ENCODE assay signal across 8 mouse cellular contexts in the genomic region with DNA sequence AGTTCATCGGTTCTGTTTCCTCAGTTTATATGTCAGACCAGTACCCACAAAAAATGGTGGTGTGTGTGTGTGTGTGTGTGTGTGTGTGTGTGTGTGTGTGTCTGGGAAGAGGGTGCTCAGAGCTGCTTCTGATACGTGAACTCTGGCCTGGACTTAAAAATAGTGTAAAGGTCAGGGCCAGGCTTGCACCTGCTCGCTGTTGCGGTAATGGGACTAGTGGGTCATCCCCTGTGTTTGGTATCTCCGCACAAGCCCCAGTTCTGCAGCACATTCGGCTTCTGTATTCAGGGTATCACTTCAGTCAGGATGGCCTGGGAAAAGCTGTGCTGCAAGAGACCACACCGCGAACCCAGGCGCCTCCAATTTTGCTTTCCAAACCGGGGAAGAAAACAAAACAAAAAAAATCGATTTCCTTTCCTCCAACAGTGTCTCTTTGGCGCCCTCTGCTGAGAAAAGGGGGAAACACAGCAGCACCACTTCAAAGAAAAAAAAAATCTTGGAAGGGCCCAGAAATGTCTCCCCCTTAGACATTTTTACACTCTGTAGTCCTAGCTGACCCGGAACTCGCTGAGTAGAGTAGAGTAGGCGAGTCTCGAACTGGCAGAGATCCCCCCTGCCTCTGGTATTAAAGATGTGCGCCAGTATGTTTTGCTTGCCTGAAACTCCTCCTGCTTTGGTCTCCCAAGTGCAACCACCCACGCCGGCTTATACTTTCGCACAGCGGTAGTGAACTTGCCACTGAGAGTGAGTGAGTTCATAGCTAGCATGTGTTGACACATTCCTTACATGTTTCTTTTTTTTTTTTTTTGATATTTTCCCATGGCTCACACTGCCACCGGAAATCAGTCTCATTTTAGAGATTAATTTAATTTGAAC. TPM values are rescaled to one million over a fixed set of nuclear protein-coding genes. Genes with fewer than 3 reads are reported as not detected.
DNase-seq lines count a peak whose midpoint lies in the region; ATAC-seq and TF ChIP-seq lines count a peak whose summit lies in the region.

No protein-coding gene starts in this region.

- TF ChIP-seq POLR2A in brain, embryonic 14.5 days (IDR thresholded peaks at IDR 0.05; ENCODE audit: borderline replicate concordance, extremely low read depth, insufficient read depth, insufficient read length, poor library complexity, severe bottlenecking) = no peak

- H3K9ac ChIP-seq in heart, embryonic 13.5 days = peak overlapping the region; percentile 82
- peak overlapping the region; percentile 100 for H3K9ac ChIP-seq in liver, embryonic 13.5 days
- H3K9ac ChIP-seq in stomach, embryonic 16.5 days (ENCODE audit: low read length) = peak overlapping the region; percentile 65

- DNase-seq in CD4-positive helper T cell, adult 2 months (ENCODE audit: low read depth, low spot score) = peak; percentile 88
- DNase-seq in brain, embryonic 14.5 days (ENCODE audit: low read depth) = peak; percentile 93
- peak; percentile 85 for DNase-seq in fat pad, adult 2 months (ENCODE audit: extremely low read depth, low read depth, low spot score)
- peak; percentile 90 for DNase-seq in kidney, postnatal 14 days
- peak; percentile 79 for DNase-seq in liver, embryonic 13.5 days
- peak; percentile 90 for DNase-seq in neural tube, embryonic 10.5 days (ENCODE audit: extremely low spot score, low spot score)

- H3K4me1 ChIP-seq in heart, embryonic 13.5 days = peaks cover 37% of the 10 kb centered on the region
- peaks cover 47% of the 10 kb centered on the region for H3K4me1 ChIP-seq in liver, embryonic 13.5 days (replicated peaks)
- H3K4me1 ChIP-seq in stomach, embryonic 16.5 days (ENCODE audit: control insufficient read depth, insufficient read depth, low read length) = peaks cover 10% of the 10 kb centered on the region

- H3K36me3 ChIP-seq in heart, embryonic 13.5 days = no peaks in the 10 kb centered on the region
- no peaks in the 10 kb centered on the region for H3K36me3 ChIP-seq in liver, embryonic 13.5 days
- H3K36me3 ChIP-seq in stomach, embryonic 16.5 days (ENCODE audit: control insufficient read depth, insufficient read depth, low read length) = no peaks in the 10 kb centered on the region

- WGBS in heart, embryonic 13.5 days = 16% methylated on average over 22 of the region's 22 CpGs
- WGBS in liver, embryonic 13.5 days (ENCODE audit: insufficient replicate concordance) = 20% methylated on average over 22 of the region's 22 CpGs
- 13% methylated on average over 22 of the region's 22 CpGs for WGBS in stomach, embryonic 16.5 days

- H3K27ac ChIP-seq in heart, embryonic 13.5 days (replicated peaks) = peak overlapping the region; percentile 91
- H3K27ac ChIP-seq in liver, embryonic 13.5 days = peak overlapping the region; percentile 98
- peak overlapping the region; percentile 71 for H3K27ac ChIP-seq in stomach, embryonic 16.5 days (ENCODE audit: low read length)

- no peaks in the 10 kb centered on the region for H3K27me3 ChIP-seq in heart, embryonic 13.5 days (replicated peaks)
- no peaks in the 10 kb centered on the region for H3K27me3 ChIP-seq in liver, embryonic 13.5 days
- H3K27me3 ChIP-seq in stomach, embryonic 16.5 days (ENCODE audit: control insufficient read depth, insufficient read depth, low read length) = no peaks in the 10 kb centered on the region

- ATAC-seq in heart, embryonic 13.5 days (ENCODE audit: extremely low read depth, insufficient number of reproducible peaks, low FRiP score, low TSS enrichment) = 0 out of 2 replicates have a peak, but pooled peaks have one; percentile 15
- ATAC-seq in liver, embryonic 13.5 days (ENCODE audit: low read depth) = no peak
- ATAC-seq in stomach, embryonic 16.5 days (ENCODE audit: insufficient read depth, low FRiP score) = peak; percentile 38; the same call in 1 of the 2 replicates

- H3K9me3 ChIP-seq in heart, embryonic 13.5 days = no peaks in the 10 kb centered on the region
- no peaks in the 10 kb centered on the region for H3K9me3 ChIP-seq in liver, embryonic 13.5 days (replicated peaks)
- no peaks in the 10 kb centered on the region for H3K9me3 ChIP-seq in stomach, embryonic 16.5 days (replicated peaks; ENCODE audit: control insufficient read depth, low read length)

- TF ChIP-seq CTCF in brain, embryonic 14.5 days (IDR thresholded peaks at IDR 0.05; ENCODE audit: borderline replicate concordance, extremely low read depth, insufficient read depth, insufficient read length) = peak; percentile 76; the same call in 1 of the 2 replicates

- peak overlapping the region; percentile 95 for H3K4me3 ChIP-seq in heart, embryonic 13.5 days
- H3K4me3 ChIP-seq in liver, embryonic 13.5 days (replicated peaks) = peak overlapping the region; percentile 99
- peak overlapping the region; percentile 48 for H3K4me3 ChIP-seq in stomach, embryonic 16.5 days (replicated peaks; ENCODE audit: low read length)

- H3K4me2 ChIP-seq in heart, embryonic 13.5 days = peak overlapping the region; percentile 85
- peak overlapping the region; percentile 76 for H3K4me2 ChIP-seq in liver, embryonic 13.5 days
- H3K4me2 ChIP-seq in stomach, embryonic 16.5 days (ENCODE audit: low read depth, low read length) = peak overlapping the region; percentile 54

RNA-seq across cellular contexts. Expression of gene Ppp6r2, which starts 1.2 kb away (rescaled TPM):
- 129 and 168 TPM in 2 replicates for polyA plus RNA-seq in brain, embryonic 14.5 days (2012; rRNA removed)
- polyA plus RNA-seq in heart, embryonic 13.5 days (2015; fragmentation: Nextera tagmentation; extraction: Ambion mirVana) = 20.5 and 20.8 TPM in 2 replicates
- polyA plus RNA-seq in liver, embryonic 13.5 days (2015; fragmentation: Nextera tagmentation; extraction: Ambion mirVana) = 16.2 and 17.1 TPM in 2 replicates
- 20.2 and 24.4 TPM in 2 replicates for polyA plus RNA-seq in stomach, embryonic 16.5 days (2015; fragmentation: Nextera tagmentation; extraction: Ambion mirVana)

RNA-seq across cellular contexts. Expression of gene Dennd6b, which starts 13.8 kb away (rescaled TPM):
- polyA plus RNA-seq in brain, embryonic 14.5 days (2012; rRNA removed) = 134 and 196 TPM in 2 replicates
- polyA plus RNA-seq in heart, embryonic 13.5 days (2015; fragmentation: Nextera tagmentation; extraction: Ambion mirVana) = 17.4 and 17.9 TPM in 2 replicates
- 3.0 and 3.2 TPM in 2 replicates for polyA plus RNA-seq in liver, embryonic 13.5 days (2015; fragmentation: Nextera tagmentation; extraction: Ambion mirVana)
- polyA plus RNA-seq in stomach, embryonic 16.5 days (2015; fragmentation: Nextera tagmentation; extraction: Ambion mirVana) = 13.4 and 15.0 TPM in 2 replicates

RNA-seq across cellular contexts. Expression of gene Plxnb2, which starts 29.5 kb away (rescaled TPM):
- 194 and 213 TPM in 2 replicates for polyA plus RNA-seq in brain, embryonic 14.5 days (2012; rRNA removed)
- 84.6 and 99.0 TPM in 2 replicates for polyA plus RNA-seq in heart, embryonic 13.5 days (2015; fragmentation: Nextera tagmentation; extraction: Ambion mirVana)
- 20.2 and 21.2 TPM in 2 replicates for polyA plus RNA-seq in liver, embryonic 13.5 days (2015; fragmentation: Nextera tagmentation; extraction: Ambion mirVana)
- polyA plus RNA-seq in stomach, embryonic 16.5 days (2015; fragmentation: Nextera tagmentation; extraction: Ambion mirVana) = 153 and 178 TPM in 2 replicates

Comparison
In these comparisons a context has a peak if more than half of its experiments do, and no peak if none do; other contexts are left out.
1. H3K4me3 ChIP-seq: peak in every context shown above with its lines; median percentile 99 in liver, embryonic 13.5 days; 95 in heart, embryonic 13.5 days; 48 in stomach, embryonic 16.5 days.